8 mouse cellular contexts compared by ENCODE assay signal in genomic region chr4:117493905-117494851, GRCm38 (mm10). TPM values are rescaled to one million over a fixed set of nuclear protein-coding genes. Genes with fewer than 3 reads are reported as not detected.
DNase-seq lines count a peak whose midpoint lies in the region; ATAC-seq and TF ChIP-seq lines count a peak whose summit lies in the region.

No protein-coding gene starts in this region.

- DNase-seq in layer of hippocampus, adult 2 months (ENCODE audit: low spot score in 2 of 2), result no peak
- no peak for DNase-seq in layer of hippocampus, adult 11-12 months (ENCODE audit: low spot score)
- DNase-seq in adrenal gland, adult 2 months, result peak; percentile 45
- DNase-seq in forebrain, embryonic 11.5 days (ENCODE audit: low spot score), result peak; percentile 71
- DNase-seq in induced T-regulatory cell, adult 2 months (ENCODE audit: low read depth), result peak; percentile 33
- DNase-seq in lung, postnatal 4 days, result peak; percentile 29 to 38
- peak; percentile 55 for DNase-seq in testis, postnatal 10 days (ENCODE audit: low spot score)

- H3K9me3 ChIP-seq in forebrain, embryonic 11.5 days (ENCODE audit: control insufficient read depth, low read length), result no peaks in the 10 kb centered on the region

- H3K27ac ChIP-seq in layer of hippocampus, adult 2 months, result peak overlapping the region; percentile 28; the same call in 1 of the 2 replicates
- H3K27ac ChIP-seq in forebrain, embryonic 11.5 days (ENCODE audit: low read depth, low read length), result no peak overlapping the region

- H3K4me2 ChIP-seq in forebrain, embryonic 11.5 days (ENCODE audit: low read depth, low read length, severe bottlenecking), result peak overlapping the region; percentile 68

- no peak for TF ChIP-seq CTCF in layer of hippocampus, adult 2 months (conservative IDR thresholded peaks at IDR 0.05)

- H3K27me3 ChIP-seq in forebrain, embryonic 11.5 days (ENCODE audit: control insufficient read depth, insufficient read depth, low read length), result peaks cover 63% of the 10 kb centered on the region

- WGBS in forebrain, embryonic 11.5 days, result under 1% methylated on average over 70 of the region's 71 CpGs

- ATAC-seq in forebrain, embryonic 11.5 days (replicated peaks; ENCODE audit: low FRiP score), result no peak
- no peak for ATAC-seq in activated CD4-positive, CD25-positive, alpha-beta regulatory T cell, adult 4 months

- H3K36me3 ChIP-seq in forebrain, embryonic 11.5 days (ENCODE audit: control insufficient read depth, insufficient read depth, low read length), result no peaks in the 10 kb centered on the region

- H3K9ac ChIP-seq in forebrain, embryonic 11.5 days (ENCODE audit: low read length), result peak overlapping the region; percentile 52

- H3K4me1 ChIP-seq in forebrain, embryonic 11.5 days (replicated peaks; ENCODE audit: control insufficient read depth, insufficient read depth, low read length), result peaks cover 22% of the 10 kb centered on the region

- peak overlapping the region; percentile 49 for H3K4me3 ChIP-seq in layer of hippocampus, adult 2 months
- peak overlapping the region; percentile 48 for H3K4me3 ChIP-seq in forebrain, embryonic 11.5 days (ENCODE audit: low read depth, low read length)

RNA-seq across cellular contexts. Expression of gene Rnf220, which starts 2.7 kb away (rescaled TPM):
- 100 to 1,000 TPM; 184 to 189 TPM for total RNA-seq in layer of hippocampus, adult 2 months (2021)
- total RNA-seq in adrenal gland, adult 2 months (2021), result 10 to 100 TPM; 79.4 to 97.0 TPM
- polyA plus RNA-seq in adrenal gland, adult 2 months (2012; rRNA removed), result 111 and 119 TPM in 2 replicates
- 92.3 and 95.1 TPM in 2 replicates for polyA plus RNA-seq in forebrain, embryonic 11.5 days (2014; fragmentation: Nextera tagmentation; extraction: Ambion mirVana)
- 10 to 100 TPM; 14.1 to 19.8 TPM for polyA plus RNA-seq in activated CD4-positive, CD25-positive, alpha-beta regulatory T cell, adult 4 months (2017; shearing (Covaris generic))

RNA-seq across cellular contexts. Expression of gene Eri3, which starts 56.0 kb away (rescaled TPM):
- 100 to 1,000 TPM; 194 to 211 TPM for total RNA-seq in layer of hippocampus, adult 2 months (2021)
- 10 to 100 TPM; 60.3 to 69.1 TPM for total RNA-seq in adrenal gland, adult 2 months (2021)
- 131 and 142 TPM in 2 replicates for polyA plus RNA-seq in adrenal gland, adult 2 months (2012; rRNA removed)
- 146 TPM in 2 replicates for polyA plus RNA-seq in forebrain, embryonic 11.5 days (2014; fragmentation: Nextera tagmentation; extraction: Ambion mirVana)
- 10 to 100 TPM; 40.9 to 47.1 TPM for polyA plus RNA-seq in activated CD4-positive, CD25-positive, alpha-beta regulatory T cell, adult 4 months (2017; shearing (Covaris generic))

Comparison
In these comparisons a context has a peak if more than half of its experiments do, and no peak if none do; other contexts are left out.
1. DNase-seq: peak in adrenal gland, adult 2 months (single experiment), forebrain, embryonic 11.5 days (single experiment), induced T-regulatory cell, adult 2 months (single experiment), lung, postnatal 4 days (2 of 2) and testis, postnatal 10 days (single experiment); none in layer of hippocampus, adult 2 months (0 of 2) and layer of hippocampus, adult 11-12 months (single experiment).